Mouse (Mus musculus): ENCODE results near the gene Fam161b. TPM values are rescaled to one million over a fixed set of nuclear protein-coding genes. Genes with fewer than 3 reads are reported as not detected.

Gene Fam161b
- polyA plus RNA-seq, 1 experiment from 2014 or later: 2.6 TPM

GRCm38 (mm10) chr12:84311306-84311705, 50.3 kb downstream of the Fam161b start:
- 58% methylated on average over 4 of the region's 5 CpGs for WGBS
- Histone ChIP-seq H3K4me3 (ENCODE audit: low read depth, low read length) (no peak overlapping the region), H3K4me1 (ENCODE audit: control insufficient read depth, insufficient read depth, low read length) (peaks cover 6% of the 10 kb centered on the region; the same call in 1 of the 2 replicates), H3K36me3 (ENCODE audit: control insufficient read depth, insufficient read depth, low read length) (no peaks in the 10 kb centered on the region), H3K27ac (replicated peaks; ENCODE audit: low read depth, low read length) (no peak overlapping the region), H3K4me2 (ENCODE audit: low read depth, low read length) (no peak overlapping the region), H3K9ac (ENCODE audit: low read depth, low read length) (no peak overlapping the region), H3K27me3 (replicated peaks; ENCODE audit: control insufficient read depth, insufficient read depth, low read length) (no peaks in the 10 kb centered on the region), H3K9me3 (ENCODE audit: control insufficient read depth, low read length) (no peaks in the 10 kb centered on the region)
- no peak for ATAC-seq (ENCODE audit: low read depth)
- no peak for DNase-seq (ENCODE audit: low spot score)

- Histone ChIP-seq H3K4me1 (ENCODE audit: control insufficient read depth, insufficient read depth, low read length) (no peaks in the 10 kb centered on the region), H3K27ac (replicated peaks; ENCODE audit: low read depth, low read length) (no peak overlapping the region), H3K9ac (ENCODE audit: low read depth, low read length) (no peak overlapping the region), H3K27me3 (replicated peaks; ENCODE audit: control insufficient read depth, insufficient read depth, low read length) (no peaks in the 10 kb centered on the region), H3K36me3 (ENCODE audit: control insufficient read depth, insufficient read depth, low read length) (no peaks in the 10 kb centered on the region), H3K4me3 (ENCODE audit: low read depth, low read length) (no peak overlapping the region), H3K9me3 (ENCODE audit: control insufficient read depth, low read length) (no peaks in the 10 kb centered on the region), H3K4me2 (ENCODE audit: low read depth, low read length) (no peak overlapping the region)
- no peak for DNase-seq (ENCODE audit: low spot score)
- ATAC-seq (ENCODE audit: low read depth): no peak
- WGBS: 58% methylated on average over 1 of the region's 1 CpGs
Observed at GRCm38 (mm10) chr12:84304554-84304953, 57.1 kb downstream of the Fam161b start.

DNA sequence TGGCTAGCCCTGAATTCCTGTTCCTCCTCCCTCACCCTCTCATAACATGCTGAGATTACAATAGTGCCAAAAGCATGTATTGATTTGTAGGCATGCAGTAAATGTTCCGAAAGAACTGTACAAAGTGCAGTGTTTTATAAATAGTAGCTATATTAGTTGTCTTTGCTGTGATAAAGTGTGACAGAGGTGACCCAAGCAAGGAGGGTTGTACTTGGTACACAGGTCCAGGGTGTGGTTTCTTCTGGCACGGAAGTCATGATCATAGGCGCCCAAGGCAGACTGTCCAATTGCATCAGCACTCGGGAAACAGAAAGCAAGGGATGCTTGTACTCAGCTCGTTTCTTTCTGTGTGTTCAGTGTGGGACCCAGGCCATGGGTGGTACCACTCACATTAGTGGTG, 57.5 kb downstream of the Fam161b start:
- no peaks in the 10 kb centered on the region for H3K27me3 ChIP-seq (replicated peaks; ENCODE audit: control insufficient read depth, insufficient read depth, low read length)
- H3K4me1 ChIP-seq (ENCODE audit: control insufficient read depth, insufficient read depth, low read length): no peaks in the 10 kb centered on the region
- no peak overlapping the region for H3K27ac ChIP-seq (replicated peaks; ENCODE audit: low read depth, low read length)
- H3K4me3 ChIP-seq (ENCODE audit: low read depth, low read length): no peak overlapping the region
- no peaks in the 10 kb centered on the region for H3K36me3 ChIP-seq (ENCODE audit: control insufficient read depth, insufficient read depth, low read length)
- 83% methylated on average over 5 of the region's 5 CpGs for WGBS
- no peak for ATAC-seq (ENCODE audit: low read depth)
- DNase-seq (ENCODE audit: low spot score): no peak
- no peak overlapping the region for H3K4me2 ChIP-seq (ENCODE audit: low read depth, low read length)
- no peaks in the 10 kb centered on the region for H3K9me3 ChIP-seq (ENCODE audit: control insufficient read depth, low read length)
- H3K9ac ChIP-seq (ENCODE audit: low read depth, low read length): no peak overlapping the region

DNA sequence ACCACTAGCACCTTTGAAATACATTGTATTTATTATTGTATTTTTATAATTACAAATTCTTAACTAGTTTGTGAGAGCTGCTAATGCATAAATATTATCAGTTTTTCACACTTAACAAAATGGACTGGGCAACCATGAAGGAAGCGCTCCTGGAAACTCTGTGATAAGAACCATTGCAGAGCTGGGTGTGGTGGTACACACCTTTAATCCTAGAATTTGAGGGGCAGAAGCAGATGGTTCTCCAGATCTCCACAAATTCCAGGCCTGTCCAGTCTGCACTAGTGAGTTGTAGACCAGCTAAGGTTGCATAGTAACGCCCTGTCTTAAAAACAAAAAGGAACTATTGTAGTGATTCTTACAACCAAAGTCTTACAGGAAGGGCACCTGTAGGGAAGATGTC, 62.4 kb downstream of the Fam161b start:
- no peak overlapping the region for H3K27ac ChIP-seq (replicated peaks; ENCODE audit: low read depth, low read length)
- no peak overlapping the region for H3K9ac ChIP-seq (ENCODE audit: low read depth, low read length)
- H3K4me3 ChIP-seq (ENCODE audit: low read depth, low read length): no peak overlapping the region
- H3K4me2 ChIP-seq (ENCODE audit: low read depth, low read length): no peak overlapping the region
- DNase-seq (ENCODE audit: low spot score) (no peak), ATAC-seq (ENCODE audit: low read depth) (no peak)
- H3K9me3 ChIP-seq (ENCODE audit: control insufficient read depth, low read length): no peaks in the 10 kb centered on the region
- 0 out of 2 replicates have a peak, but pooled peaks cover 11% of the 10 kb centered on the region for H3K36me3 ChIP-seq (ENCODE audit: control insufficient read depth, insufficient read depth, low read length)
- no peaks in the 10 kb centered on the region for H3K4me1 ChIP-seq (ENCODE audit: control insufficient read depth, insufficient read depth, low read length)
- H3K27me3 ChIP-seq (replicated peaks; ENCODE audit: control insufficient read depth, insufficient read depth, low read length): no peaks in the 10 kb centered on the region
- WGBS: 95% methylated on average over 2 of the region's 2 CpGs

DNA sequence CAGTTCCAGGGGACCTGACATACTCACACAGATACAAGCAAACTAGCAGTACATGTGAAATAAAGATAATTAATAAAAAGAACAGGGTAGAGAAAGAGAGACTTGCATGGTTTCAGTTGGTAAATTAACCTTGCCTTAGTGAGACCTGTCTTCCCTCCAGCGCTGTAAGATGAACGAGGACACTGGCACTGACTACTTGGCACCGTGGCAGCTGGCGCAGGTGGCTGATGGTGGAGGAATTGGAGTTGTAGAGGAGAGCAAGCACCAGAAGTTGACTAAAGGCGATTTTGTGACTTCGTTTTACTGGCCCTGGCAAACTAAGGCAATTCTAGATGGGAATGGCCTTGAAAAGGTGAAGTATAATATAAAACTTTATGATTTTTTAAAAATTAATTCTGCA, 63.8 kb downstream of the Fam161b start:
- Histone ChIP-seq H3K4me3 (ENCODE audit: low read depth, low read length) (no peak overlapping the region), H3K4me1 (ENCODE audit: control insufficient read depth, insufficient read depth, low read length) (no peaks in the 10 kb centered on the region), H3K27me3 (replicated peaks; ENCODE audit: control insufficient read depth, insufficient read depth, low read length) (no peaks in the 10 kb centered on the region), H3K9me3 (ENCODE audit: control insufficient read depth, low read length) (no peaks in the 10 kb centered on the region), H3K36me3 (ENCODE audit: control insufficient read depth, insufficient read depth, low read length) (peaks cover 18% of the 10 kb centered on the region; the same call in 1 of the 2 replicates), H3K9ac (ENCODE audit: low read depth, low read length) (no peak overlapping the region), H3K27ac (replicated peaks; ENCODE audit: low read depth, low read length) (no peak overlapping the region), H3K4me2 (ENCODE audit: low read depth, low read length) (no peak overlapping the region)
- no peak for DNase-seq (ENCODE audit: low spot score)
- no peak for ATAC-seq (ENCODE audit: low read depth)
- WGBS: 89% methylated on average over 6 of the region's 6 CpGs

Other genes starting within 250 kb of the Fam161b start
- 5.9 and 7.1 TPM in 2 replicates for gene Dnal1, start 247.5 kb downstream of the Fam161b start, polyA plus RNA-seq (2014; fragmentation: Nextera tagmentation; extraction: Ambion mirVana)
- 1.4 TPM in 2 replicates for gene Pnma1, start 213.3 kb downstream of the Fam161b start, polyA plus RNA-seq (2014; fragmentation: Nextera tagmentation; extraction: Ambion mirVana)
- gene Elmsan1, start 143.0 kb downstream of the Fam161b start, polyA plus RNA-seq (2014; fragmentation: Nextera tagmentation; extraction: Ambion mirVana): 9.4 and 9.8 TPM in 2 replicates
- 18.8 and 22.5 TPM in 2 replicates for gene Ptgr2, start 76.6 kb downstream of the Fam161b start, polyA plus RNA-seq (2014; fragmentation: Nextera tagmentation; extraction: Ambion mirVana)
- 64.7 and 69.9 TPM in 2 replicates for gene Zfp410, start 45.0 kb downstream of the Fam161b start, polyA plus RNA-seq (2014; fragmentation: Nextera tagmentation; extraction: Ambion mirVana)
- gene Coq6, start 176 bp downstream of the Fam161b start, polyA plus RNA-seq (2014; fragmentation: Nextera tagmentation; extraction: Ambion mirVana): 34.0 and 41.1 TPM in 2 replicates
- 19.0 and 20.1 TPM in 2 replicates for gene Entpd5, start 47.2 kb upstream of the Fam161b start, polyA plus RNA-seq (2014; fragmentation: Nextera tagmentation; extraction: Ambion mirVana)
- 1.5 and 2.1 TPM in 2 replicates for gene Bbof1, start 47.2 kb upstream of the Fam161b start, polyA plus RNA-seq (2014; fragmentation: Nextera tagmentation; extraction: Ambion mirVana)
- gene Rnf113a2, start 55.4 kb upstream of the Fam161b start, polyA plus RNA-seq (2014; fragmentation: Nextera tagmentation; extraction: Ambion mirVana): 22.5 and 24.3 TPM in 2 replicates
- gene Aldh6a1, start 89.2 kb upstream of the Fam161b start, polyA plus RNA-seq (2014; fragmentation: Nextera tagmentation; extraction: Ambion mirVana): 37.4 and 38.7 TPM in 2 replicates
- gene Lin52, start 89.6 kb upstream of the Fam161b start, polyA plus RNA-seq (2014; fragmentation: Nextera tagmentation; extraction: Ambion mirVana): 20.2 and 21.8 TPM in 2 replicates
- gene Vsx2, start 207.9 kb upstream of the Fam161b start, polyA plus RNA-seq (2014; fragmentation: Nextera tagmentation; extraction: Ambion mirVana): 0.10 and 0.43 TPM in 2 replicates

Data from embryonic facial prominence, embryonic 14.5 days (tissue).